Mouse (Mus musculus) myocyte (in vitro differentiated cells): ENCODE measurements around the gene Dnm2. TPM values are rescaled to one million over a fixed set of nuclear protein-coding genes. Genes with fewer than 3 reads are reported as not detected.

Source experiments
- H3K27me3 ChIP-seq: one replicate; pipeline ENCODE4 v1.6.1; 2011; ENCODE audit not compliant: control insufficient read depth, insufficient read depth, insufficient read length
- H3K36me3 ChIP-seq: one replicate; pipeline ENCODE4 v1.6.1; 2011; ENCODE audit not compliant: control insufficient read depth, insufficient read depth
- H3K4me2 ChIP-seq: one replicate; pipeline ENCODE4 v1.6.1; 2011; ENCODE audit warnings: low read depth, control low read depth
- H3K4me3 ChIP-seq: one replicate; pipeline ENCODE4 v1.5.1; 2011; ENCODE audit warnings: mild to moderate bottlenecking, control low read depth, moderate library complexity
- H3K79me2 ChIP-seq: one replicate; pipeline ENCODE4 v1.6.1; 2011; ENCODE audit not compliant: control insufficient read depth, insufficient read depth
- H3ac ChIP-seq: one replicate; pipeline ENCODE4 v1.6.1; 2011; ENCODE audit not compliant: control insufficient read depth, insufficient read length
- CEBPB ChIP-seq: IDR thresholded peaks from 2 replicates; pipeline ENCODE4 v1.6.1; 2011; ENCODE audit warnings: mild to moderate bottlenecking, moderate library complexity; ENCODE audit not compliant: poor library complexity, insufficient read depth, severe bottlenecking
- E2F4 ChIP-seq: IDR thresholded peaks from one replicate; pipeline ENCODE4 v1.6.1; 2011; ENCODE audit warnings: mild to moderate bottlenecking, control low read depth, moderate library complexity; ENCODE audit not compliant: insufficient read depth
- MAX ChIP-seq: IDR thresholded peaks from one replicate; pipeline ENCODE4 v1.6.1; 2011; ENCODE audit warnings: low read depth, mild to moderate bottlenecking, control low read depth
- MYOD1 ChIP-seq, 3 experiments: IDR thresholded peaks; one replicate each; pipeline ENCODE4 v1.6.1; 2011; ENCODE audit warnings: control low read depth in 2 of 3, low read depth in 2 of 3, mild to moderate bottlenecking in 2 of 3, moderate library complexity in 1 of 3; ENCODE audit not compliant: insufficient read length in 2 of 3, control insufficient read depth in 1 of 3
- MYOG ChIP-seq, 3 experiments: IDR thresholded peaks; one replicate each; pipeline ENCODE4 v1.6.1; 2011; ENCODE audit warnings: control low read depth in 2 of 3, low read depth in 2 of 3, mild to moderate bottlenecking in 2 of 3; ENCODE audit not compliant: insufficient read length in 2 of 3, control insufficient read depth in 1 of 3, insufficient read depth in 1 of 3
- POLR2A ChIP-seq: IDR thresholded peaks from one replicate; pipeline ENCODE4 v1.6.1; 2011; ENCODE audit warnings: low read depth, mild to moderate bottlenecking, control low read depth, moderate library complexity; ENCODE audit not compliant: insufficient read length
- POLR2AphosphoS2 ChIP-seq: IDR thresholded peaks from one replicate; pipeline ENCODE4 v1.6.1; 2011; ENCODE audit warnings: low read depth, control low read depth; ENCODE audit not compliant: insufficient read length
- REST ChIP-seq: IDR thresholded peaks from one replicate; pipeline ENCODE4 v1.6.1; 2011; ENCODE audit warnings: mild to moderate bottlenecking, control low read depth, moderate library complexity; ENCODE audit not compliant: insufficient read depth, insufficient read length
- SRF ChIP-seq: IDR thresholded peaks from one replicate; pipeline ENCODE4 v1.6.1; 2011; ENCODE audit warnings: low read depth; ENCODE audit not compliant: control insufficient read depth, insufficient read length
- TCF12 ChIP-seq: IDR thresholded peaks from one replicate; pipeline ENCODE4 v1.6.1; 2011; ENCODE audit warnings: mild to moderate bottlenecking, control low read depth; ENCODE audit not compliant: poor library complexity, insufficient read depth, severe bottlenecking
- TCF3 ChIP-seq: IDR thresholded peaks from one replicate; pipeline ENCODE4 v1.6.1; 2011; ENCODE audit warnings: low read depth, control low read depth; ENCODE audit not compliant: insufficient read length
- USF1 ChIP-seq: IDR thresholded peaks from one replicate; pipeline ENCODE4 v1.6.1; 2011; ENCODE audit warnings: low read depth, mild to moderate bottlenecking, control low read depth, moderate library complexity
- polyA plus RNA-seq: library from polyadenylated mRNA; unstranded; fragments of >200 nt; fragmentation: generic; extraction: Trizol; gene quantifications from one replicate; pipeline ENCODE4 v1.2.1, GENCODE M21; 2012; ENCODE audit warnings: missing spikeins

Gene Dnm2
- polyA plus RNA-seq, 1 experiment = 157 TPM

DNA sequence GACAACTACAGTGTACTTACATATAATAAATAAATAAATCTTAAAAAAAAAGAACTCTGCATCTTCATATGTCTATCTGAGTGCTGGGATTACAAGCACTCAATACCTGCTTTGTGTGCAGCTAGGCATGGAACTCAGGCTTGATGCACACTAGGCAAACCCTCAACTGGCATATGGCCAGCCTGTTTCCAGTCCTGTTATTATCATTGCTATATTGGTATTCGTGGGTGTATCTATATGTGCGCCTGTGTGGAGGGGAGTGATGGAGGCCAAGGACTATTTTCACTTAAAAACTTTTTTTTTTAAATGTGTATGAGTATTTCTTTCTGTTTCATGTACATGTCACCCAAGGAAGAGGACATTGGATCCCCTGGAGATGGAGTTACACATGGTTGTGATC is 9.7 kb downstream of the Dnm2 start:
- Histone ChIP-seq H3K79me2 (peaks cover 100% of the 10 kb centered on the region), H3K36me3 (no peaks in the 10 kb centered on the region), H3K4me2 (no peak overlapping the region), H3ac (no peak overlapping the region), H3K4me3 (no peak overlapping the region), H3K27me3 (no peaks in the 10 kb centered on the region)
- TF ChIP-seq SRF (no peak), MAX (no peak), E2F4 (no peak), TCF3 (no peak), POLR2AphosphoS2 (no peak), TCF12 (no peak), REST (no peak), MYOD1 (IDR thresholded peaks at IDR 0.05; ENCODE audit: control insufficient read depth in 1 of 3, insufficient read length in 2 of 3, low read depth in 2 of 3) (no peak), POLR2A (no peak)

DNA sequence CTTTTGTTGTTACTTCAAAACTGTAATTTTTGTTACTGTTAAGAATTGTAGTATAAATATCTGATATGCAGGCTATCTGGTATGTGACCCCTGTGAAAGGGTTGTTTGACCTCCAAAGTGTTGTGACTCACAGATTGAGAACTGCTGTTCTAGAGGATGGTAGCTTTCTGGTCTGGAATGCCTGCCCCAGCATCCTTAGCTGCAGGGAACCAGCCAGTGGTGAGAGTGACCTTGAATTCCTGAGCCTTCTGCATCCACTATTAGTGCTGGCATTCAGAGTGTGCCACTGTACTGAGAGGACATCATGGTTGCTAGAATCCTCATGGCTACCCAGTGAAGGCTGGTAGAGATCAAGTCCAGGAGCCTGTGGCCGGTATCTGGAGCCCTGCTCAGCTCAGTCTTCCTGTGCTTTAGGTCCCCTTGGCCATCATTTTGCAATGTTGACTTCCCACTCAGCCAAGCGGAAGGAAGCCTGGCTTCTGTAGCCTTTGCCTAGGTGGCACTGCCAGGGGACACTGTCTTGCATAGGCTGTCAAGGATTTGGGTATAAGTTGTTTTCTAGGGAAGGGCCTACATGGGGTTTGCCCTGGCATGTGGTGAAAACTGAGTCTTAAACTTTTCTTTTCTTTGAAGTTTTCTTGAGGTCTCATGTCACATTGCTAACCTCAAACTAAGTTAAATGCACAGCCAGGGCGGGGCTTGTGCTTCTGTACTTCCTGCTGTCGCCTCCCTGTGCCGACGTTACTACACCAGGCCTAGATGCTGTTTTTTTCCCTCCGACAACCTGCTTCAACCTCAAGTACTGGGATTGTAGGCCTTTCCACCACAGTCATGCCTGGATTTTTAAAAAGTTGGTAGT is 11.3 kb downstream of the Dnm2 start:
- no peak overlapping the region for H3K4me2 ChIP-seq
- peaks cover 99% of the 10 kb centered on the region for H3K79me2 ChIP-seq
- no peaks in the 10 kb centered on the region for H3K27me3 ChIP-seq
- no peaks in the 10 kb centered on the region for H3K36me3 ChIP-seq
- TF ChIP-seq CEBPB (no peak), REST (no peak), MAX (no peak), MYOG (IDR thresholded peaks at IDR 0.05; ENCODE audit: control insufficient read depth in 1 of 3, insufficient read depth in 1 of 3, insufficient read length in 2 of 3, low read depth in 2 of 3) (no peak), POLR2AphosphoS2 (no peak), E2F4 (no peak), TCF12 (no peak), TCF3 (no peak), SRF (no peak)
- no peak overlapping the region for H3K4me3 ChIP-seq
- H3ac ChIP-seq = no peak overlapping the region

DNA sequence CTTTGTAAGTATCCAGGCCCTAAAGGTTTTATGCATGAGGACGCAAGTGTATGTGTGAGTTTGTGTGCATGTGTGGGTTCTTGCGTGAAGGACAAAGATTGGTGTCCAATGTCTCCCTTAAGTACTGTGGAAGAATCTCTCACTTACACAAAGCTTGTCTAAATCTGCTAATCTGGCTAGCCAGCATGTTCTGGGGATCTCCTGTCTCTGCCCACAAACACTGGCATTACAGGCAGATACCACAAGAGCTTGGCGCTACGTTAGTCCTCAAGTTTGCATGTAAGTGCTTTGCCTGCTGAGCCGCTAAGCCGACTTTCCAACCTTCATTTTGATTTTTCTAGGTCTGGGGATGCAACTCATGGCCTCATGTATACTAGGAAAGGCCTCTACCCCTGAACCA is 12.9 kb downstream of the Dnm2 start:
- H3K4me3 ChIP-seq = no peak overlapping the region
- no peak overlapping the region for H3ac ChIP-seq
- H3K27me3 ChIP-seq = no peaks in the 10 kb centered on the region
- no peak overlapping the region for H3K4me2 ChIP-seq
- H3K36me3 ChIP-seq = no peaks in the 10 kb centered on the region
- H3K79me2 ChIP-seq = peaks cover 99% of the 10 kb centered on the region
- TF ChIP-seq USF1 = no peak
- no peak for TF ChIP-seq REST
- no peak for TF ChIP-seq CEBPB
- no peak for TF ChIP-seq MYOD1 (IDR thresholded peaks at IDR 0.05; ENCODE audit: control insufficient read depth in 1 of 3, insufficient read length in 2 of 3, low read depth in 2 of 3)
- TF ChIP-seq E2F4 = no peak
- no peak for TF ChIP-seq TCF3

DNA sequence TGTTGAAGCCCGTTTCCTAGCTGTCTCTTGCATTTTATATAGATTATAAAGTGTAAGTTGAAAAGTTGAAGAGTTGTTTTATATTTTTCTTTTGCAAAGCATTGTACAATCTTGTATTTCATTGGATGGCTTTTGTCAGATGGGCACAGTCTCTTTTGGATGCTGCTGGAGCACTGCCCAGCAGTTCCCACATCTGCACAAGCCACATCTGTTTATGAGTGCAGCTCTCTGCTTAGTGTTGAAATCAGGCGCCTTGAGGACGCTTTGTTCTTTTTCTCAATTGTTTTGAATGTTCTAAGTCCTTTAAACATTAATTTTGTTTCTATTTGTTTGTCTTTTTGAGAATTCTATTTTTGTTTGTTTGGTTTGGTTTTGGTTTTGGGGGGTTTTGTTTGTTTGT is 13.5 kb downstream of the Dnm2 start:
- Histone ChIP-seq H3ac (no peak overlapping the region), H3K36me3 (no peaks in the 10 kb centered on the region), H3K4me3 (no peak overlapping the region), H3K79me2 (peaks cover 99% of the 10 kb centered on the region), H3K27me3 (no peaks in the 10 kb centered on the region), H3K4me2 (no peak overlapping the region)
- TF ChIP-seq USF1 (peak; percentile 29), SRF (no peak)

DNA sequence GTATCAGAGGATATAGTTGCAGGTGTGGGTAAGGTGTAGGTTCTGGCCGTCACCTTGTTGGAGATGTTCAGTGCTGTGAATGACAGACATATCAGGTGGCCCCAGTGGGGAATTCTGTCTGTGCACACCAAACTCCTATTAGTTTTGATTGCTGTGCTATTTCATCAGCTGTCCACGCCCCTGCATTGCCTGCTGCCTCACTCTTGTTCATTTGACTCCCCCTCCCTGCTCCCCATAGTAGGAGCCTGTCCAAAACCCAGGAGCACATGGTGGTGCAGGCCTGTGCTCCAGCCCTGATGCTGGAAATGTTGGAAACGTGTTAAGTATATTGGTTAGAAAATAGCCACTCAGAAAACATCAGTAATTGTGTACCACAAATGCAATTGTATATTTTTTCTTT is 14.7 kb downstream of the Dnm2 start:
- no peaks in the 10 kb centered on the region for H3K36me3 ChIP-seq
- peak overlapping the region; percentile 53 for H3K4me2 ChIP-seq
- H3K4me3 ChIP-seq = no peak overlapping the region
- no peak overlapping the region for H3ac ChIP-seq
- H3K27me3 ChIP-seq = no peaks in the 10 kb centered on the region
- TF ChIP-seq SRF (no peak), USF1 (no peak), POLR2AphosphoS2 (no peak), E2F4 (no peak), MYOG (IDR thresholded peaks at IDR 0.05; ENCODE audit: control insufficient read depth in 1 of 3, insufficient read depth in 1 of 3, insufficient read length in 2 of 3, low read depth in 2 of 3) (no peak), TCF3 (no peak), MYOD1 (IDR thresholded peaks at IDR 0.05; ENCODE audit: control insufficient read depth in 1 of 3, insufficient read length in 2 of 3, low read depth in 2 of 3) (peak in 1 of 3 experiments; percentile 62), TCF12 (no peak), MAX (peak; percentile 90), POLR2A (peak; percentile 12), REST (no peak), CEBPB (peak; percentile 99)
- peaks cover 89% of the 10 kb centered on the region for H3K79me2 ChIP-seq
